Mouse (Mus musculus) CH12.LX (cell line): ENCODE measurements around the gene Zfp282. TPM values are rescaled to one million over a fixed set of nuclear protein-coding genes. Genes with fewer than 3 reads are reported as not detected.

Experiments
- DNase-seq: peaks from one replicate; pipeline ENCODE4 v3.0.0-alpha.2; 2013; ENCODE audit errors: extremely low read depth
- H3K27ac ChIP-seq: 2 replicates; pipeline ENCODE4 v1.5.1; 2012; ENCODE audit warnings: low read depth, mild to moderate bottlenecking, control low read depth, moderate library complexity; ENCODE audit not compliant: insufficient read depth
- H3K27me3 ChIP-seq: replicated peaks from 2 replicates; pipeline ENCODE3; 2012; ENCODE audit warnings: inconsistent platforms
- H3K36me3 ChIP-seq, 2 experiments: replicated peaks in 1 of 2; 2 replicates each; pipeline versions ENCODE3 to v1.6.1; 2012; ENCODE audit warnings: inconsistent platforms in 1 of 2, low read length in 1 of 2, mild to moderate bottlenecking in 1 of 2, mixed read lengths in 1 of 2, moderate library complexity in 1 of 2; ENCODE audit not compliant: control insufficient read depth in 1 of 2, insufficient read depth in 1 of 2
- H3K4me1 ChIP-seq, 2 experiments: 2 replicates each; pipeline ENCODE4 v1.6.1; 2012; ENCODE audit warnings: inconsistent platforms in 1 of 2, moderate library complexity in 1 of 2; ENCODE audit not compliant: insufficient read depth in 2 of 2, control insufficient read depth in 1 of 2
- H3K4me2 ChIP-seq: 2 replicates; pipeline ENCODE4 v1.6.1; 2012; ENCODE audit warnings: low read depth, mild to moderate bottlenecking, control low read depth; ENCODE audit not compliant: poor library complexity, insufficient read depth, severe bottlenecking
- H3K4me3 ChIP-seq, 3 experiments: fragments of 150-350 bp in 1 of 3; sonication (generic) in 1 of 3; replicated peaks in 1 of 3; 2 replicates each; pipeline versions ENCODE3 to v1.5.1; 2011 to 2012; ENCODE audit warnings: low read depth in 2 of 3, low read length in 2 of 3, mild to moderate bottlenecking in 2 of 3, moderate library complexity in 2 of 3, control low read depth in 1 of 3, improper control_type of control experiment in 1 of 3, inconsistent platforms in 1 of 3, mixed read lengths in 1 of 3; ENCODE audit not compliant: poor library complexity in 1 of 3
- H3K79me2 ChIP-seq: replicated peaks from 2 replicates; pipeline ENCODE4 v1.6.1; 2012; ENCODE audit warnings: mild to moderate bottlenecking, moderate library complexity; ENCODE audit not compliant: control insufficient read depth, poor library complexity, insufficient read depth, severe bottlenecking; ENCODE audit errors: extremely low read depth
- H3K9ac ChIP-seq: 2 replicates; pipeline ENCODE4 v1.6.1; 2012; ENCODE audit warnings: low read depth, mild to moderate bottlenecking, control low read depth, moderate library complexity; ENCODE audit not compliant: insufficient read depth
- H3K9me3 ChIP-seq: replicated peaks from 2 replicates; pipeline ENCODE3; 2012; ENCODE audit warnings: low read length, inconsistent platforms, mixed read lengths
- CHD1 ChIP-seq: IDR thresholded peaks from 2 replicates; pipeline ENCODE4 v1.6.1; 2012; ENCODE audit warnings: low read depth, low read length, improper control_type of control experiment, inconsistent platforms
- CHD2 ChIP-seq: IDR thresholded peaks from 2 replicates; pipeline ENCODE4 v1.6.1; 2011; ENCODE audit warnings: low read length, improper control_type of control experiment
- CTCF ChIP-seq, 2 experiments: IDR thresholded peaks in 1 of 2; conservative IDR thresholded peaks in 1 of 2; 2 replicates each; pipeline ENCODE4 v1.5.1; 2011 to 2012; ENCODE audit warnings: low read depth in 2 of 2, low read length in 2 of 2, improper control_type of control experiment in 1 of 2, inconsistent platforms in 1 of 2, mild to moderate bottlenecking in 1 of 2, moderate library complexity in 1 of 2
- E2F4 ChIP-seq: IDR thresholded peaks from 2 replicates; pipeline ENCODE4 v1.6.1; 2011; ENCODE audit warnings: low read depth, low read length, improper control_type of control experiment; ENCODE audit not compliant: insufficient replicate concordance
- ELF1 ChIP-seq: IDR thresholded peaks from 2 replicates; pipeline ENCODE4 v1.6.1; 2014; ENCODE audit warnings: low read depth, mild to moderate bottlenecking, inconsistent platforms, low read length, improper control_type of control experiment
- EP300 ChIP-seq: IDR thresholded peaks from 2 replicates; pipeline ENCODE4 v1.6.1; 2011; ENCODE audit warnings: low read length, improper control_type of control experiment
- GABPA ChIP-seq: IDR thresholded peaks from 2 replicates; pipeline ENCODE4 v1.6.1; 2012; ENCODE audit warnings: low read depth, low read length, improper control_type of control experiment, inconsistent platforms; ENCODE audit not compliant: insufficient replicate concordance
- IRF4 ChIP-seq: IDR thresholded peaks from 2 replicates; pipeline ENCODE4 v1.6.1; 2014; ENCODE audit warnings: low read depth, mild to moderate bottlenecking, inconsistent platforms, low read length, improper control_type of control experiment
- KAT2A ChIP-seq: IDR thresholded peaks from 2 replicates; pipeline ENCODE4 v1.6.1; 2012; ENCODE audit warnings: low read length, improper control_type of control experiment, inconsistent platforms; ENCODE audit not compliant: insufficient replicate concordance
- MAX ChIP-seq: IDR thresholded peaks from 2 replicates; pipeline ENCODE4 v1.6.1; 2011; ENCODE audit warnings: low read length, improper control_type of control experiment
- MAZ ChIP-seq: IDR thresholded peaks from 2 replicates; pipeline ENCODE4 v1.6.1; 2012; ENCODE audit warnings: low read depth, mild to moderate bottlenecking, inconsistent platforms, low read length, improper control_type of control experiment, moderate library complexity
- MEF2A ChIP-seq: IDR thresholded peaks from 2 replicates; pipeline ENCODE4 v1.6.1; 2014; ENCODE audit warnings: low read depth, mild to moderate bottlenecking, inconsistent platforms, low read length, improper control_type of control experiment, borderline replicate concordance
- MYC ChIP-seq: IDR thresholded peaks from 2 replicates; pipeline ENCODE4 v1.6.1; 2011; ENCODE audit warnings: low read depth, mild to moderate bottlenecking, improper control_type of control experiment, low read length
- PAX5 ChIP-seq: IDR thresholded peaks from 2 replicates; pipeline ENCODE4 v1.6.1; 2012; ENCODE audit warnings: low read length, inconsistent platforms, mixed read lengths
- RAD21 ChIP-seq: IDR thresholded peaks from 2 replicates; pipeline ENCODE4 v1.6.1; 2011; ENCODE audit warnings: low read depth, mild to moderate bottlenecking, low read length, improper control_type of control experiment, moderate library complexity
- SMC3 ChIP-seq: IDR thresholded peaks from 2 replicates; pipeline ENCODE4 v1.6.1; 2011; ENCODE audit warnings: low read depth, low read length, improper control_type of control experiment
- TCF12 ChIP-seq: IDR thresholded peaks from 2 replicates; pipeline ENCODE4 v1.6.1; 2014; ENCODE audit warnings: low read depth, mild to moderate bottlenecking, inconsistent platforms, low read length, improper control_type of control experiment
- USF2 ChIP-seq: conservative IDR thresholded peaks from 2 replicates; pipeline ENCODE4 v1.6.1; 2011; ENCODE audit warnings: low read depth, low read length, improper control_type of control experiment
- ZC3H11A ChIP-seq: IDR thresholded peaks from 2 replicates; pipeline ENCODE4 v1.6.1; 2012; ENCODE audit warnings: low read depth, mild to moderate bottlenecking, inconsistent platforms, low read length, improper control_type of control experiment
- ZKSCAN1 ChIP-seq: IDR thresholded peaks from 2 replicates; pipeline ENCODE4 v1.6.1; 2012; ENCODE audit warnings: low read depth, inconsistent platforms, low read length, improper control_type of control experiment, borderline replicate concordance
- ZMIZ1 ChIP-seq: IDR thresholded peaks from 2 replicates; pipeline ENCODE4 v1.6.1; 2012; ENCODE audit warnings: low read depth, mild to moderate bottlenecking, inconsistent platforms, low read length, improper control_type of control experiment
- dilution Hi-C: fragments of 300-500 bp; cut with MboI; formaldehyde crosslinking; loops from 2 replicates; pipeline ENCODE4 v1.14.3; 2020; ENCODE audit warnings: low sequenced_read_pairs; ENCODE audit not compliant: extremely low pct_unique_long_range_greater_than_20kb, extremely low pct_ligation_motif_present
- in situ Hi-C: fragments of 300-500 bp; cut with MboI; formaldehyde crosslinking; loops from 3 replicates; pipeline ENCODE4 v1.14.3; 2019; ENCODE audit warnings: low sequenced_read_pairs, low pct_ligation_motif_present, low pct_unique_long_range_greater_than_20kb, mixed read lengths
- polyA plus RNA-seq: library from polyadenylated mRNA; unstranded; fragments of >175 nt; gene quantifications from 2 replicates; pipeline ENCODE4 v1.2.1, GENCODE M21; 2012; ENCODE audit warnings: low read depth; ENCODE audit not compliant: insufficient read length
- total RNA-seq, 2 experiments: library from RNA; depleted of rRNA; stranded (reverse); fragments of 300-350 nt in 1 of 2; fragments of >200 nt in 1 of 2; gene quantifications; 2 replicates each; pipeline ENCODE4 v1.2.3; 2012 to 2014

The Zfp282 gene
- total and polyA plus RNA-seq, 3 experiments: 10.9 to 15.0 (median 14.7) TPM

DNA sequence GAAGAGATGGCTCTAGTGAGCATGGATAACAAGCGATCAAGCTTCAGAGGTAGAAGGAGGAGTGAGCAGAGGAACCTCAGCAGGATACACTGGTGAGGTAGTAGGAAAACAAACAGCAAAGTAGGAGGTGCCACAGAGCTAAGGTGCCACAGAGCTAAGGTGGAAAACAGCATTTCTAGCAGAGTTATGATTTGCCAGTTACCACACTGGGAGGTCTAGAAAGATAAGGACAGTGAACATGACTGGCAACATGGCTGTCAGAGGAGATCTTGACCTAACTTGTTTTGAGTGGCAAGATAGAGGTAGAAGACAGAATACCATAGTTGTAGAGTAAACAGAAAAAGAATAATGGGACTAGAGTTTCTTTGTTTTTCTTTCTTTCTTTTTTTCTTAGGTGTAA, 34.7 kb upstream of the Zfp282 start:
- in situ Hi-C loops: no loop called here
- no peak overlapping the region for H3K4me3 ChIP-seq
- peaks cover 4% of the 10 kb centered on the region; the same call in 1 of the 2 replicates for H3K79me2 ChIP-seq
- dilution Hi-C loops: no loop called here
- DNase-seq: no peak
- H3K36me3 ChIP-seq: peaks cover 12 to 33% of the 10 kb centered on the region in 2 experiments
- peaks cover 0 to 11% of the 10 kb centered on the region in 2 experiments; a peak in 2 of 4 replicates for H3K4me1 ChIP-seq
- no peak overlapping the region for H3K4me2 ChIP-seq
- no peak overlapping the region for H3K9ac ChIP-seq
- no peaks in the 10 kb centered on the region for H3K27me3 ChIP-seq
- TF ChIP-seq PAX5 (no peak), USF2 (no peak), ZC3H11A (no peak), EP300 (no peak), ZKSCAN1 (no peak), CHD1 (no peak), ZMIZ1 (no peak)
- no peak overlapping the region for H3K27ac ChIP-seq
- H3K9me3 ChIP-seq: no peaks in the 10 kb centered on the region

DNA sequence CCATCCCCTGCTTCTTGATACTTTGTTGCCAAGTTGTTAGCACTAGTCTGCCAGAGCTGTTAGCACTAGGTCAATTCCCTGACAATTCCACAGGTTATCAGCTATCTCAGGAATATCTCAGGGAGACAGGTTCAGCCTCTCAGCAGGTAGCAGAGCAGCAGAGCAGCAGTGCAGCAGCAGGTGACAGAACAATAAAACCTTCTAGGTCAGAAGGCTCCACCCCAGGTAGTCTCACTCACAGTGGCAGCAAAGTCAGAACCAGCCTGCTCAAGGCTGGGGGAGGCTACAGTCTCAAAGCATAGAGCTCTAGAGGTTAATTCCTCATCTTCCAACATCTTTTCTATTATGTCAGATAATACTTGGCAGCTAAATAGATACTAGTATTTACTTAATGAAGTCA, 31.2 kb upstream of the Zfp282 start:
- TF ChIP-seq MYC: no peak
- no peak for TF ChIP-seq CTCF (conservative IDR thresholded peaks at IDR 0.05 in 1 of 2, IDR thresholded peaks at IDR 0.05 in 1 of 2; ENCODE audit: low read depth in 2 of 2, low read length in 2 of 2)
- no peak for TF ChIP-seq TCF12
- no peak for TF ChIP-seq USF2
- dilution Hi-C loops (no loop called here), in situ Hi-C loops (no loop called here)
- H3K27me3 ChIP-seq: no peaks in the 10 kb centered on the region
- H3K9me3 ChIP-seq: no peaks in the 10 kb centered on the region
- no peak overlapping the region for H3K4me3 ChIP-seq
- DNase-seq: no peak
- no peak overlapping the region for H3K27ac ChIP-seq
- H3K36me3 ChIP-seq: peaks cover 8 to 26% of the 10 kb centered on the region in 2 experiments
- no peaks in the 10 kb centered on the region for H3K79me2 ChIP-seq
- no peak overlapping the region for H3K4me2 ChIP-seq
- H3K9ac ChIP-seq: no peak overlapping the region
- H3K4me1 ChIP-seq: no peaks in the 10 kb centered on the region

GRCm38 (mm10) chr6:47857241-47857640, 19.8 kb upstream of the Zfp282 start:
- no peaks in the 10 kb centered on the region for H3K4me1 ChIP-seq
- in situ Hi-C loops: no loop called here
- H3K9ac ChIP-seq: no peak overlapping the region
- no peak overlapping the region for H3K27ac ChIP-seq
- dilution Hi-C loops: no loop called here
- no peaks in the 10 kb centered on the region for H3K79me2 ChIP-seq
- no peak for DNase-seq
- no peak overlapping the region for H3K4me2 ChIP-seq
- H3K27me3 ChIP-seq: no peaks in the 10 kb centered on the region
- TF ChIP-seq CHD2: no peak
- TF ChIP-seq PAX5: no peak
- TF ChIP-seq MEF2A: no peak
- no peak for TF ChIP-seq ZC3H11A
- TF ChIP-seq SMC3: no peak
- no peak for TF ChIP-seq RAD21
- TF ChIP-seq KAT2A: no peak
- TF ChIP-seq IRF4: no peak
- TF ChIP-seq E2F4: no peak
- no peak for TF ChIP-seq MYC
- TF ChIP-seq MAZ: no peak
- no peak for TF ChIP-seq ELF1
- no peak for TF ChIP-seq MAX
- no peak for TF ChIP-seq TCF12
- TF ChIP-seq GABPA: no peak
- TF ChIP-seq, all 38 proteins: peak for 0
- H3K36me3 ChIP-seq: peaks cover 9 to 20% of the 10 kb centered on the region in 2 experiments
- no peaks in the 10 kb centered on the region for H3K9me3 ChIP-seq
- no peak overlapping the region for H3K4me3 ChIP-seq
